Mouse (Mus musculus) liver, embryonic 11.5 days (tissue): ENCODE data around the gene Gjd2. TPM values are rescaled to one million over a fixed set of nuclear protein-coding genes. Genes with fewer than 3 reads are reported as not detected.

Experiments
- ATAC-seq: fragments of 200-750 bp; cut with Nextera tagmentation; replicated peaks from 2 replicates; pipeline ENCODE4 v1.8.0; 2017; ENCODE audit warnings: moderate number of reproducible peaks, mild to moderate bottlenecking, moderate TSS enrichment, moderate library complexity; ENCODE audit not compliant: low FRiP score
- DNase-seq: peaks from one replicate; pipeline ENCODE4 v3.0.0-alpha.2; 2017; ENCODE audit warnings: low spot score
- H3K27ac ChIP-seq: fragments of 300-500 bp; sonication (generic); 2 replicates; pipeline ENCODE4 v1.5.1; 2014; ENCODE audit warnings: mild to moderate bottlenecking, low read depth, low read length, control low read depth
- H3K27me3 ChIP-seq: fragments of 300-500 bp; sonication (generic); replicated peaks from 2 replicates; pipeline ENCODE4 v1.6.1; 2014; ENCODE audit warnings: low read length, mixed read lengths; ENCODE audit not compliant: control insufficient read depth, insufficient read depth
- H3K36me3 ChIP-seq: fragments of 300-500 bp; sonication (generic); 2 replicates; pipeline ENCODE4 v1.6.1; 2014; ENCODE audit warnings: mild to moderate bottlenecking, low read length, moderate library complexity, mixed read lengths; ENCODE audit not compliant: control insufficient read depth, insufficient read depth
- H3K4me1 ChIP-seq: fragments of 300-500 bp; sonication (generic); replicated peaks from 2 replicates; pipeline ENCODE4 v1.6.1; 2014; ENCODE audit warnings: low read length, mixed read lengths; ENCODE audit not compliant: control insufficient read depth, insufficient read depth
- H3K4me2 ChIP-seq: fragments of 300-500 bp; sonication (generic); 2 replicates; pipeline ENCODE4 v1.6.1; 2014; ENCODE audit warnings: mild to moderate bottlenecking, control low read depth, moderate library complexity
- H3K4me3 ChIP-seq: fragments of 300-500 bp; sonication (generic); 2 replicates; pipeline ENCODE4 v1.5.1; 2014; ENCODE audit warnings: low read depth, low read length, control low read depth
- H3K9ac ChIP-seq: fragments of 300-500 bp; sonication (generic); 2 replicates; pipeline ENCODE4 v1.6.1; 2014; ENCODE audit warnings: low read depth, low read length, control low read depth
- H3K9me3 ChIP-seq: fragments of 300-500 bp; sonication (generic); 2 replicates; pipeline ENCODE4 v1.6.1; 2016; ENCODE audit warnings: low read length, inconsistent platforms, mixed read lengths; ENCODE audit not compliant: control insufficient read depth
- WGBS: fragments of 180-500 bp; shearing (Covaris S2); extraction: QIAGEN DNeasy Blood & Tissue Kit; methylation state at CpG from one replicate; pipeline ENCODE4 v1.1.7; 2014; 5-methylcytosine and 5-hydroxymethylcytosine counted together
- polyA plus RNA-seq: library from polyadenylated mRNA; unstranded; fragments of >200 nt; fragmentation: Nextera tagmentation; extraction: Ambion mirVana; gene quantifications from 2 replicates; pipeline ENCODE4 v1.2.1, GENCODE M21; 2014

Gjd2 gene
- polyA plus RNA-seq, 1 experiment from 2014 or later, result not detected

DNA sequence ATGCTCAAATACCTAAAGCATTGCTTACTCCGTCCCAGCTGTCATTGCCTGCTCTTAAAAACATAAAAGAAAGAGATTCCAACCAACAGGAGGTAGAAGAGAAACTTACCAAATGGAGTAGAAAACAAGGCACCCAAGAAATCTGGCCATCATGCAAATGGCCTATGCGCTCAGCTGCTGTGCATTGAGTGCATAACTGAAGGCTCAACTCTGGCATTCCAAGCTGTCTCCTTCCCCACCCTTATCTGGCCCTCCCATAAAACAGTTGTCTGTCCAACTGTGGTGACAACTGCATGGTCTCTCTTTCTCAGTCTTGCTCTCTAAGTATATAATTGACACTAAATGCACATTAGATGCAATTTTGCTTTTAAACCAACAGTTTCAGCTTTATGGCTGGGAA lies 28.5 kb downstream of the Gjd2 start:
- Histone ChIP-seq H3K4me1 (no peaks in the 10 kb centered on the region), H3K27ac (no peak overlapping the region), H3K4me3 (no peak overlapping the region), H3K27me3 (no peaks in the 10 kb centered on the region), H3K9ac (no peak overlapping the region), H3K4me2 (no peak overlapping the region), H3K36me3 (no peaks in the 10 kb centered on the region), H3K9me3 (no peaks in the 10 kb centered on the region)
- DNase-seq, result no peak
- 75% methylated on average over 2 of the region's 2 CpGs for WGBS
- no peak for ATAC-seq

DNA sequence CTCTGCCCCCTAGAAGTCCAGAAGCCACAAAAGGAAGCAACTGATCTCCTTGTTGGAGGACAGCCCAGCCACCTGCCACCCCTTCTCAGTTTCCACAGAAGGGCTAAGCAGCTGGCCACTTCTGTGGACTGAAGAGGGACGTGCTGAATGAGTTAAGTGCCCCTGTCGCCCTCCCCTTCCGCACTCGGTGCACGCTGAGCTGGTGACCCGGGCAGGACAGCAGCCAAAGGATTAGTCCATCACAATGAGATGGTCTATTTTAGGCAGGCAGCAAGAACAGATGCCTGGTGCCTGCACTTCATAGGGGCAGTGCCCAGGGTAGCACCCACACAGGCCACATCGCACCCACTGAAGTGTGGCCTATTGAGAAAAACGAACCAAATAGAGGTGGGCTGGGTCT lies 32.8 kb downstream of the Gjd2 start:
- Histone ChIP-seq H3K4me1 (no peaks in the 10 kb centered on the region), H3K4me3 (no peak overlapping the region), H3K27me3 (no peaks in the 10 kb centered on the region), H3K36me3 (no peaks in the 10 kb centered on the region), H3K9me3 (no peaks in the 10 kb centered on the region), H3K4me2 (no peak overlapping the region), H3K27ac (no peak overlapping the region), H3K9ac (no peak overlapping the region)
- ATAC-seq, result no peak
- no peak for DNase-seq
- 74% methylated on average over 8 of the region's 8 CpGs for WGBS

DNA sequence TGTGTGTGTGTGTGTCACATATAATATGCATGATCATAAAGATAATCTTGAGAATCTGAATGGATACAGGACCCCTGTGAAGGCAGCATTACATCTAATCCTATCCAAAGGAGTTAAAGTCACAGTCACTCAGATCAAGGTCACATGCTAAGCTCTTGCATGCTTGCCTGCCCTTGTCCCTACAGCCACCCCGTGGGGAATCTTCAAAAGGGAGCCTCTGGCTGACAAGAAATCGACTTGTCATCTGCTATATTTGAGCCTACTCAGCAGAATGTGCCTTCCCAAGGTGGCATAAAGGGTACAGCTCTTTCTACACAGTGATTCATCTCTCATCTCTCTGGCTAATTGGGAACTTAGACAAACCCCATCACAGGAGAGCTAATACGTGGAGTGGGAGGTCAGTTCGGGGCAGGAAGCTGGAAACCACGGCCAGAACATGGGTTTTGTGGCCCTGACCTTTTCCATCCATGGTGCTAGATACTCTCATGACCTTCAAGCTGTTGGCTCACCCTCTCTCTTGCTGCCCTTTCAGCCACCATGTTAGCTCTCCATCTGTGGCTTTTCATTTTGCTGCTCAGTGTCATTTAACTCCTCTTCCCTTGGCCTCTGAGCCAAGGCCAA lies 35.2 kb downstream of the Gjd2 start:
- Histone ChIP-seq H3K4me3 (no peak overlapping the region), H3K9ac (no peak overlapping the region), H3K4me2 (no peak overlapping the region), H3K27me3 (no peaks in the 10 kb centered on the region), H3K27ac (no peak overlapping the region), H3K9me3 (no peaks in the 10 kb centered on the region), H3K36me3 (no peaks in the 10 kb centered on the region), H3K4me1 (no peaks in the 10 kb centered on the region)
- DNase-seq (no peak), ATAC-seq (no peak)
- WGBS, result 48% methylated on average over 5 of the region's 5 CpGs

DNA sequence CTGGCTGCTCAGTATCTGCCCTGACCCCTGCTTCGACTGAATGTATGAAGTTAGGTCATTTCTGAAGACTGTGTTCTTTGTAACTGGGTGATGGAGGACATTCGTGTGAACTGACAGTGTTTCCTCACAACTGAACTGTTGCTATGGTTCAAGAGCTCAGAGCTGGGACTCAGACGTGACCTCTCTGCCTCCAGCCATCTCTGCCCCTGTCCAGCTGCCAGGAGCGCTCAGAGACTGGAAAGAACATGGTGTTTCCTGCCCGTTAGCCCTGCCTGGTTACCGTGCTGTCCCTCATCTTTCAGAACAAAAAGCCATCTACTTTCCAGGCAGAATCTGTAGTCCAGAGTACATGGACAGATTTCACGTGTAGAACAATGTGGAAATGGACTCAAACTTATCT lies 39.5 kb downstream of the Gjd2 start:
- ATAC-seq, result no peak
- WGBS, result 67% methylated on average over 7 of the region's 7 CpGs
- no peak overlapping the region for H3K4me2 ChIP-seq
- no peaks in the 10 kb centered on the region for H3K9me3 ChIP-seq
- H3K4me3 ChIP-seq, result no peak overlapping the region
- H3K27me3 ChIP-seq, result no peaks in the 10 kb centered on the region
- no peaks in the 10 kb centered on the region for H3K4me1 ChIP-seq
- H3K9ac ChIP-seq, result no peak overlapping the region
- H3K36me3 ChIP-seq, result no peaks in the 10 kb centered on the region
- H3K27ac ChIP-seq, result no peak overlapping the region
- DNase-seq, result no peak

DNA sequence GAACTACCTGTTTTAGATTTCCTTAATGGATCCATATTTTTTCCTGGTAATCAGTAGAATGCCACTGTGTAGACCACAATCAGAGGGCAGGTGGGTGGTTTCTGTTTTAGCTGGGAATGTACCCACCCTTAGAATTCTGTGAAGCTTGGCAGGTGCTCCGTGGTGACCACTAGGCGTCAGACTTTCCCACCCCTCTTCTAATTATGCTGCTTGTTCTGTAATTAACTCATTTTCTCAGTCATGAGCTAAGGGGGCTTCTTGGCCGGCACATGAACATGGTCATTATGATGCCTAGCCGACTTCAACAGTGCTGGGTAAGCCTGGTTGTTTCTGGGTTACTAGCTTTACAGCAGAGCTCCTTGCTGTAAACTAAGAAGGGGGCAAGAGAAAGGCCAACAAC lies 47.0 kb downstream of the Gjd2 start:
- Histone ChIP-seq H3K4me3 (no peak overlapping the region), H3K36me3 (no peaks in the 10 kb centered on the region), H3K27ac (no peak overlapping the region), H3K4me2 (no peak overlapping the region), H3K9ac (no peak overlapping the region), H3K27me3 (no peaks in the 10 kb centered on the region), H3K9me3 (no peaks in the 10 kb centered on the region), H3K4me1 (no peaks in the 10 kb centered on the region)
- DNase-seq (no peak), ATAC-seq (no peak)
- 41% methylated on average over 4 of the region's 4 CpGs for WGBS

Other genes with a start within 250 kb of the Gjd2 start
- gene Scg5, start 184.5 kb downstream of the Gjd2 start, polyA plus RNA-seq, result 0.32 and 0.44 TPM in 2 replicates
- 5.9 and 7.1 TPM in 2 replicates for gene Arhgap11a, start 165.0 kb downstream of the Gjd2 start, polyA plus RNA-seq
- gene Actc1, start 39.9 kb upstream of the Gjd2 start, polyA plus RNA-seq, result 40.9 and 96.3 TPM in 2 replicates
- gene Aqr, start 173.4 kb upstream of the Gjd2 start, polyA plus RNA-seq, result 57.0 and 61.2 TPM in 2 replicates
- 4.4 and 4.9 TPM in 2 replicates for gene Zfp770, start 187.8 kb upstream of the Gjd2 start, polyA plus RNA-seq